Mouse (Mus musculus) bone marrow, adult 2 months (tissue): Measurements from ENCODE around the gene Spata5. TPM values are rescaled to one million over a fixed set of nuclear protein-coding genes. Genes with fewer than 3 reads are reported as not detected.

Source experiments
- H3K27ac ChIP-seq: fragments of 200-500 bp; 2 replicates; pipeline ENCODE4 v1.5.1; 2012; ENCODE audit warnings: low read depth, mild to moderate bottlenecking, control low read depth, inconsistent platforms, low read length; ENCODE audit not compliant: control insufficient read depth, poor library complexity, insufficient read depth
- H3K4me1 ChIP-seq: fragments of 200-500 bp; 2 replicates; pipeline ENCODE4 v1.6.1; 2011; ENCODE audit warnings: low read length; ENCODE audit not compliant: control insufficient read depth, insufficient read depth
- H3K4me3 ChIP-seq: fragments of 200-500 bp; replicated peaks from 2 replicates; pipeline ENCODE3; 2011; ENCODE audit warnings: mild to moderate bottlenecking, low read depth, low read length, control low read depth; ENCODE audit not compliant: control insufficient read depth
- CTCF ChIP-seq: fragments of 200-500 bp; IDR thresholded peaks from 2 replicates; pipeline ENCODE4 v1.5.1; 2011; ENCODE audit warnings: low read length, control low read depth; ENCODE audit not compliant: control insufficient read depth, insufficient read depth
- POLR2A ChIP-seq: fragments of 200-500 bp; IDR thresholded peaks from 2 replicates; pipeline ENCODE4 v1.6.1; 2011; ENCODE audit warnings: low read depth, mild to moderate bottlenecking, control low read depth, low read length, borderline replicate concordance; ENCODE audit not compliant: control insufficient read depth
- WGBS: fragments of 180-500 bp; shearing (Covaris S2); methylation state at CpG from one replicate; pipeline ENCODE4 v1.1.7; 2018; 5-methylcytosine and 5-hydroxymethylcytosine counted together
- polyA plus RNA-seq: library from polyadenylated mRNA; stranded (reverse); fragments of >200 nt; gene quantifications from 2 replicates; pipeline ENCODE4 v1.2.4, GENCODE M21; 2011; ENCODE audit warnings: low replicate concordance; ENCODE audit not compliant: missing spikeins, insufficient read depth, insufficient read length

The Spata5 gene
- polyA plus RNA-seq, 1 experiment: 11.7 TPM

GRCm38 (mm10) chr3:37383096-37383765 is 36.5 kb upstream of the Spata5 start:
- TF ChIP-seq POLR2A (no peak), CTCF (no peak)
- no peak overlapping the region for H3K4me3 ChIP-seq
- WGBS: 81% methylated on average over 6 of the region's 6 CpGs
- H3K27ac ChIP-seq: no peak overlapping the region
- H3K4me1 ChIP-seq: no peaks in the 10 kb centered on the region

DNA sequence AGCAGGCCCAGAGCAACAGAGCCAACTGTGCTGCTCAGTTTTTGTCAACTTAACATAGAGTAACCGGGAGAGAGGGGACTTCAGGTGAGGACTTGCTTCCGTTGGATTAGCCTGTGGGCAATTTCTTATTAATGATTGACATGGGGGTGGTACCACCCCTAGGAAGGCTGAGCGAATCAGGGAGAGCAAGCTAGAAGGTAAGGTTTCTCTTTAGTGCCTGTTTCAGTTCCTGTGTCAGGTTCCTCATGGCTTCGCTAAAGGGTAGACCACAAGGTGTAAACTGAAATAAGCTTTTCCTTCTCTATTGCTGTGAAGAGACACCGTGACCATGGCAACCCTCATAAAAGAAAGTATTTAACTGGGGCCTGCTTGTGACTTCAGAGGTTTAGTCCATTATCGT is 32.4 kb upstream of the Spata5 start:
- Histone ChIP-seq H3K4me3 (no peak overlapping the region), H3K4me1 (no peaks in the 10 kb centered on the region), H3K27ac (no peak overlapping the region)
- WGBS: 81% methylated on average over 6 of the region's 6 CpGs
- no peak for TF ChIP-seq POLR2A
- no peak for TF ChIP-seq CTCF

GRCm38 (mm10) chr3:37396930-37397608 is 22.6 kb upstream of the Spata5 start:
- Histone ChIP-seq H3K4me1 (no peaks in the 10 kb centered on the region), H3K27ac (no peak overlapping the region), H3K4me3 (no peak overlapping the region)
- no peak for TF ChIP-seq CTCF
- no peak for TF ChIP-seq POLR2A
- WGBS: 88% methylated on average over 5 of the region's 5 CpGs

- no peaks in the 10 kb centered on the region for H3K4me1 ChIP-seq
- WGBS: 79% methylated on average over 3 of the region's 3 CpGs
- H3K27ac ChIP-seq: no peak overlapping the region
- no peak overlapping the region for H3K4me3 ChIP-seq
- TF ChIP-seq CTCF (no peak), POLR2A (no peak)
Observed at GRCm38 (mm10) chr3:37397646-37398045, 22.1 kb upstream of the Spata5 start.

DNA sequence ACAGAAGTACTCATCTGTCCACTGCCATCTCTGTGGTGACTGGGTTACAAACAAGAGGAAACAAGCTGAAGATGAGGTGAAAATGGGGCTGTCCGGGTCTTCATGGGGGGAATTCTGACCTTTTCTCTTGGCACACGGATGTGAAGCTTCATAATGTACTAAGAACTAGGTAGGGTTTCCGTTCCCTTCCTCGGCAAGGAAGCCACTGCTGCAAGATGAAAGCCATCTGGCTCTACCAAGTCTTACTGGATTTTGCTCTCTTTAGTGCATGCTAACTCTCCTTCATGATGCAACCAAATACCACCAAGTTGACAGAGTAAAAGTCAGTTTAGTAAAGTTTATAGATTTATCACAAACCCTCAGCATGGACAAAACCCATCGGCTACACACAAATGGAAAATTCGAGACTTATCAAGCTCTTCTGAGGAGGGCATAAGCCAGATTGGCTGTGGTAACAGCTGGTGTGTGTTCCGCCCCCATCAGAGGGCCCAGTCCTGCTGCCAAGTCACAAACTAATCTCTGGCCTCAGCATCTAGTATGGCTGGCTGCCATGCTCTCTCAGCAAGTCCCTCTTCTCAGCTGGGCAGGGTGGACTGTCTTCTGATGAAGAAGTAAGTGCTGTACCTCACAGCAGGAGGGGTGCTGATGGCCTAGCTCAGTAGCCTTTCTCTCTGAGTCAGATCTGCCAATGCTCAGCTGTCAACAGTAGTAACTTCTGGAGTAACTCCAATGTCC is 20.9 kb upstream of the Spata5 start:
- Histone ChIP-seq H3K27ac (no peak overlapping the region), H3K4me3 (no peak overlapping the region), H3K4me1 (no peaks in the 10 kb centered on the region)
- TF ChIP-seq POLR2A: no peak
- no peak for TF ChIP-seq CTCF
- WGBS: 74% methylated on average over 7 of the region's 7 CpGs

DNA sequence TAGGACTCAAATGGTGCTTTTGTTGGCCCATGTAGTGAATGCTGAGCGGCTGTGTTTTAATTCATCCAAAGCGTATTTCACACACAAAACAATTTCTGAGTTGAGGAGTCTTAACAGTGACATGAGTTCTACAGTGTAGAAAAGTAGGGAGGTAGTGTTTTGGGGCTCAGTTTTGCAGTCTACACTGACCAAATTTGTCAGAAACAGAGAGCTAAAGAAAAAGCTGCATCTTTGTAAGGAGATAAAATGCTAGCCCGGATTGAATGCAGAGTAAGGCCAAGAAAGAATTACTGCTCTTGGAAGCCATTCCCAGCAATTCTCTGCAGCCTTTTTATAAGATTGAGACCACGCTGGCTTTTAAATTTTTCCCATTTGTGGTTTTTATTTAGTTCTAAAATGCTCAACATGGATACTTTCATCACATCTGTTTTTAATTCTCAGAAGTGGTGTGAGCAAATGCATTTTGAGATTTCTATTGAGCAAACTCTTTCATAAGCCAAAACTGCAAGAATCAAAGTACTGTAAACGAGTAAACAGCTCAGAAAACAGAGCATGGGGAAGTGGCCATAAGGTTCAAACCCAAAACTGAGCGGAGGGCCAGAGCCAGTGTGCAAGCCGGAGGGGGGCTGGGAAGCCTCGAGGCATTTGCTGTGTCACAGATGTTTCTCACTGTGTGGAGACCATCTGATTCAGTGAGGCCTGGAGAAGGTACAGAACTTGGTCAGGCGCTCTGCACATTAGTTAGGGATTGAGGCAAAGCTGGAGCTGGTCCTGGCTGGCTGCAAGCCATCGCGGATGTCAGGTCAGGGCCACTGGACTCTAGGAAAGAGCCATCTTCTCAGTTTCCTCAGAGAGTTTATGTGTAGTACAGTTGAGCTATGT is 17.7 kb upstream of the Spata5 start:
- no peak for TF ChIP-seq CTCF
- TF ChIP-seq POLR2A: no peak
- Histone ChIP-seq H3K27ac (no peak overlapping the region), H3K4me1 (no peaks in the 10 kb centered on the region), H3K4me3 (no peak overlapping the region)
- 81% methylated on average over 11 of the region's 11 CpGs for WGBS

DNA sequence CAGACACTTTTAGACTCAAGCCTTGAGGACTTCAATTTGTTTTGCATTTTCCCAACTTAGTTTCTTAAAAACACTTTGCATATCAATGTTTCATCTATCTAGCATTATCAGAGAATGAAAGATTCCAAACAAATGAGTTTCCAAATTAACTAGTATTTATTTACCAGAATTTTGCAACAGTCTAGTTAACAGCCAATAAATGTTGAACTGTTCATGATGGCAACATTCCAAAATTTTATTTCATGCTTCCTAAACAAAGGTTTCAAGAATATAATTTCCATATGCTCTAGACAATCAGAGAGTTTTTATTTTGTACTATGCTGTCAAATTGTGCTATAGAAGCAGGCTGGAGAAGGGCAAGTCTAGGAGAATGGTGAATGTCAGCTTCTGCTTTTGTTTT is 12.1 kb upstream of the Spata5 start:
- H3K4me1 ChIP-seq: no peaks in the 10 kb centered on the region
- no peak overlapping the region for H3K4me3 ChIP-seq
- no peak overlapping the region for H3K27ac ChIP-seq
- TF ChIP-seq POLR2A (no peak), CTCF (no peak)
